Mouse (Mus musculus) heart, embryonic 11.5 days (tissue): ENCODE data around the gene Gm10073. TPM values are rescaled to one million over a fixed set of nuclear protein-coding genes. Genes with fewer than 3 reads are reported as not detected.
"Not testable (repeated sequence)": the region's sequence is repeated elsewhere in the genome, so short reads cannot be mapped to it uniquely, and the experiment has no call there.

ENCODE experiments used
- ATAC-seq: fragments of 200-750 bp; cut with Nextera tagmentation; replicated peaks from 2 replicates; pipeline ENCODE4 v1.8.0; 2017; ENCODE audit warnings: moderate library complexity; ENCODE audit not compliant: insufficient number of reproducible peaks, low FRiP score, low TSS enrichment
- H3K27ac ChIP-seq: fragments of 300-500 bp; sonication (generic); 2 replicates; pipeline ENCODE4 v1.5.1; 2014; ENCODE audit warnings: mild to moderate bottlenecking, low read depth, low read length
- H3K27me3 ChIP-seq: fragments of 300-500 bp; sonication (generic); 2 replicates; pipeline ENCODE4 v1.6.1; 2014; ENCODE audit warnings: mild to moderate bottlenecking, low read length, mixed read lengths; ENCODE audit not compliant: control insufficient read depth, insufficient read depth
- H3K36me3 ChIP-seq: fragments of 300-500 bp; sonication (generic); 2 replicates; pipeline ENCODE4 v1.6.1; 2014; ENCODE audit warnings: mild to moderate bottlenecking, low read length, moderate library complexity, mixed read lengths; ENCODE audit not compliant: control insufficient read depth, insufficient read depth
- H3K4me1 ChIP-seq: fragments of 300-500 bp; sonication (generic); 2 replicates; pipeline ENCODE4 v1.6.1; 2014; ENCODE audit warnings: low read length; ENCODE audit not compliant: control insufficient read depth, insufficient read depth
- H3K4me2 ChIP-seq: fragments of 300-500 bp; sonication (generic); 2 replicates; pipeline ENCODE4 v1.6.1; 2014; ENCODE audit warnings: mild to moderate bottlenecking, moderate library complexity
- H3K4me3 ChIP-seq: fragments of 300-500 bp; sonication (generic); 2 replicates; pipeline ENCODE4 v1.5.1; 2014; ENCODE audit warnings: low read depth, low read length
- H3K9ac ChIP-seq: fragments of 300-500 bp; sonication (generic); 2 replicates; pipeline ENCODE4 v1.6.1; 2014; ENCODE audit warnings: mild to moderate bottlenecking, low read depth, low read length, moderate library complexity
- H3K9me3 ChIP-seq: fragments of 300-500 bp; sonication (generic); replicated peaks from 2 replicates; pipeline ENCODE4 v1.6.1; 2016; ENCODE audit warnings: low read length; ENCODE audit not compliant: control insufficient read depth
- WGBS: fragments of 180-500 bp; shearing (Covaris S2); extraction: QIAGEN DNeasy Blood & Tissue Kit; methylation state at CpG from one replicate; pipeline ENCODE4 v1.1.7; 2014; ENCODE audit not compliant: insufficient replicate concordance; 5-methylcytosine and 5-hydroxymethylcytosine counted together
- polyA plus RNA-seq: library from polyadenylated mRNA; unstranded; fragments of >200 nt; fragmentation: Nextera tagmentation; extraction: Ambion mirVana; gene quantifications from 2 replicates; pipeline ENCODE4 v1.2.1, GENCODE M21; 2014

Gm10073 gene
- polyA plus RNA-seq, 1 experiment from 2014 or later, result 7.6 TPM

DNA sequence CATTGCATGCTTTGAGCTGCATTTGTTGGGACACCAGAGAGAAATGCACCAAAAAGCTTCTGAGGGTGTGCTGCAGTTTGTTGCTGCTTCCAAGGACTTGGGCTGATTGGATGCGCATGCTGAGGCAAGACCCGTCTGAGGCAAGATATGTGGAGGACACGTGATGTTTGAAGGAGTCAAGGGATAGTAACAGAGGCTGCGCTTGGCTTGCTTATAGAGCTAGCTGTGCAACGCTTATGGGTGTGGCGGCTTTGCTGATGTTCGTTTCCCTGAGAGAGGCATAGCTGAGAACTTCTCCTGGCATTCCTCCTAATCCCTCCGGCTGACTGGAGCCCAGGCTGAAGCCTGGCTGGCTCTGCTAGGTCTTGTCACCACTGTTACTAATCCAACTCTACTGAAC is 13.6 kb upstream of the Gm10073 start:
- no peak overlapping the region for H3K9ac ChIP-seq
- H3K4me2 ChIP-seq, result no peak overlapping the region
- no peak overlapping the region for H3K4me3 ChIP-seq
- H3K9me3 ChIP-seq, result no peaks in the 10 kb centered on the region
- no peaks in the 10 kb centered on the region for H3K4me1 ChIP-seq
- no peak overlapping the region for H3K27ac ChIP-seq
- H3K36me3 ChIP-seq, result no peaks in the 10 kb centered on the region
- ATAC-seq, result no peak
- 72% methylated on average over 8 of the region's 8 CpGs for WGBS
- no peaks in the 10 kb centered on the region for H3K27me3 ChIP-seq

DNA sequence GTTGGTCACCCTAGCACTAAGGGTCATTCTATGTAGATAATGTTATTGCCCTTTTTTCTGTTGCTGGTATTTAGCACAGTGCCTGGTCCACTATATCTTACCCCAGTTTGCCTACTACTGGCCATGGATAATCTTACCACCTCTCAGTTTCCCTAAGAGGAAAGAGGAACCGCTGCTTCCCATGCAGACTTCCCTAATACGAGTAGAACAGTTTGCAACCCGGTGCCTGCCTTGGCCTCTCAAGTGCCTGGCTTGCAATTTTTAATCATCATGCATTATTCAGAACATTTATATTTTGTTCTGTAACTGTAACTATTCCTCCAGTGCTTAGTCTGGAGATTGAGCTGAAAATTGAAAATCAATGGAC is 12.4 kb upstream of the Gm10073 start:
- no peak for ATAC-seq
- no peak overlapping the region for H3K4me3 ChIP-seq
- WGBS, result 83% methylated on average over 3 of the region's 3 CpGs
- H3K9me3 ChIP-seq, result no peaks in the 10 kb centered on the region
- H3K4me2 ChIP-seq, result no peak overlapping the region
- H3K4me1 ChIP-seq, result no peaks in the 10 kb centered on the region
- no peaks in the 10 kb centered on the region for H3K36me3 ChIP-seq
- no peaks in the 10 kb centered on the region for H3K27me3 ChIP-seq
- no peak overlapping the region for H3K27ac ChIP-seq
- H3K9ac ChIP-seq, result no peak overlapping the region

DNA sequence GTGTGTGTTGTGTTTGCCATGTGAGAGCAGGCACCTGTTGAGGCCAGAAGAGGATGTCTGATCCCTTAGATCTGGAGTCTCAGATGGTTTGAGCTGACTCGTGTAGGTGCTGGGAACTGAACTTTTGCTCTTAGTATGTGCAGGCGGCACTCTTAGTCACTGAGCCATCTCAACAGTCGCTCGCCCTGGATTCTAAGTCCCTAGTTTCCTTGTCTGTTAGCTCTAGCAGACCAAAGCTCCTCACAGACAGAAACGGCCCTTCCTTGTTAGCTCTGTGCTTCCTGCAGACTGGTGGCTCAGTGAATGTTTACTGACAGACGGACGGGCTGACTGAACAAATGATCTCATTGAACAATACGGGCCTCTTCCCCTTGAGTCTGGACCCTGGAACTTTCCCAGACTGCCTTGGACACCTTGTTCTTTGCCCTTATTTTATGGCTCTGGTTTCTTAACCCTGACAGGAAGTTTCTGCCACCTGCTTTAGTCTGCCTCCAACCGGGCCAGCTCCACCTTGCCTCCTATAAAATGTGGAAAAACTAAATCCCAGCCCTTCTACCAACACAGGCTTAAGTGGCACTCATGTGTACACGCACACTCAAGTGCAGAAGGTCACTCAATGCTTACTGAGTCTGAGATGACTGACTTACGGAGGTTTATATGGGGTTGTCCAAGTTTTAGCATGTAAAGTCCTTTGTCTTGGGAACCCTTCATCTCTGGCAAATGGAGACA is 11.8 kb upstream of the Gm10073 start:
- no peaks in the 10 kb centered on the region for H3K36me3 ChIP-seq
- H3K4me3 ChIP-seq, result no peak overlapping the region
- no peak overlapping the region for H3K9ac ChIP-seq
- H3K4me2 ChIP-seq, result no peak overlapping the region
- H3K27me3 ChIP-seq, result no peaks in the 10 kb centered on the region
- no peak for ATAC-seq
- no peaks in the 10 kb centered on the region for H3K9me3 ChIP-seq
- no peaks in the 10 kb centered on the region for H3K4me1 ChIP-seq
- H3K27ac ChIP-seq, result no peak overlapping the region
- 57% methylated on average over 11 of the region's 11 CpGs for WGBS

DNA sequence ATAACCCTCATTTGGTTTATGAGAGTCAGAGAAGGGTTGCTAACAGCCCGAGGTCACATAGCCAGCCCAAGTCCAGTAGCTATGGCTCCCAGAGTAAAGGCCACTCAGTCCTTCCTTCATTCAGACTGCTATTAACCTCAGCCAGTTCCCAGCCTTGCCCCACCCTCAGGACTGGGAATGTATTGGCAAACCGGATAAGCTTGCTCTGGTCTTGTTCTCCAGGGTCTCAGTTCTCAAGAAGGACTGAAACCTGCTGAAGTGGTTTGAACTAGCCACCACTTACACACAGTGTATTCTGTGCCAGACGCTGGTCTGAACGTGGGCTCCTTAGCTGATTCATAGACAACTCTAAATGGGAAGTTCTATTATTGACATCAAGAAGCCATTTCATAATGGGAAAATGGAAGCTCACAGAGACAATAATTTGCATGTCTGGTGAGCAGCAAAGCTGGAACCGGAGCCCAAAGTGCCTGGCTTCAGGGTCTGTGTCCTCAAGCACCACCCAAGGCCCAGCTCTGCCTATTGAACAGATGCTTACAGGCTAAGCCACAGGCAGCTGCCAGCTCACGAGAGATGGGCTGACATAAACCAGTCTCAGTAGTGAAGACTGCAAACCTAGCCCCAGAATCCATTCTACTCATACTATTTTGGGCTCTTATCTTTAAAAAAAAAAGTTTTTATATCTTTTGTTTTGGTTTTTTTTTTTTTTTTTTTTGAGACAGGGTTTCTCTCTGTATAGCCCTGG is 8.3 kb upstream of the Gm10073 start:
- no peaks in the 10 kb centered on the region for H3K9me3 ChIP-seq
- ATAC-seq, result no peak
- H3K4me3 ChIP-seq, result no peak overlapping the region
- no peak overlapping the region for H3K27ac ChIP-seq
- peaks cover 7% of the 10 kb centered on the region for H3K4me1 ChIP-seq
- no peaks in the 10 kb centered on the region for H3K27me3 ChIP-seq
- H3K4me2 ChIP-seq, result no peak overlapping the region
- WGBS, result 63% methylated on average over 6 of the region's 6 CpGs
- no peak overlapping the region for H3K9ac ChIP-seq
- no peaks in the 10 kb centered on the region for H3K36me3 ChIP-seq

DNA sequence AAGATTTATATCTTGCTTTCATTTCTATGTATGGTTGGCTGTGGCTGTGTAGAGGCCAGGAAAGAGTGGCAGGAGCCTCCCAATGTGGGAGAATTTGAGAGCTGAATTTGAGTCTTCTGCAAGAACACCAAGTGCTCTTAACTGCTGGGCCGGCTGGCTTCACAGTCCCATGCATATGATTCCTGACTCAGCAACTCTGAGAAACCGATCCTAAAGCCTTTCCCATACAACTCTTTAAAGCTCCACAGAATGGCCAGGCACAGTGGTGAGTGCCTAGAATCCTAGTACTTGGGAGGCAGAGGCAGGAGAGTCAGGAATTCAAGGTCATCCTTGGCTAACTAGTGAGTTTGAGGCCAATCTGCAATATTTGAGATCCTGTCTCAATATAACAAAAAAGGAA is 6.2 kb upstream of the Gm10073 start:
- Histone ChIP-seq H3K4me3 (no peak overlapping the region), H3K27me3 (no peaks in the 10 kb centered on the region), H3K36me3 (no peaks in the 10 kb centered on the region), H3K9ac (no peak overlapping the region), H3K27ac (no peak overlapping the region), H3K4me2 (no peak overlapping the region), H3K9me3 (no peaks in the 10 kb centered on the region), H3K4me1 (peaks cover 7% of the 10 kb centered on the region)
- no peak for ATAC-seq
- WGBS, result 74% methylated on average over 2 of the region's 2 CpGs

DNA sequence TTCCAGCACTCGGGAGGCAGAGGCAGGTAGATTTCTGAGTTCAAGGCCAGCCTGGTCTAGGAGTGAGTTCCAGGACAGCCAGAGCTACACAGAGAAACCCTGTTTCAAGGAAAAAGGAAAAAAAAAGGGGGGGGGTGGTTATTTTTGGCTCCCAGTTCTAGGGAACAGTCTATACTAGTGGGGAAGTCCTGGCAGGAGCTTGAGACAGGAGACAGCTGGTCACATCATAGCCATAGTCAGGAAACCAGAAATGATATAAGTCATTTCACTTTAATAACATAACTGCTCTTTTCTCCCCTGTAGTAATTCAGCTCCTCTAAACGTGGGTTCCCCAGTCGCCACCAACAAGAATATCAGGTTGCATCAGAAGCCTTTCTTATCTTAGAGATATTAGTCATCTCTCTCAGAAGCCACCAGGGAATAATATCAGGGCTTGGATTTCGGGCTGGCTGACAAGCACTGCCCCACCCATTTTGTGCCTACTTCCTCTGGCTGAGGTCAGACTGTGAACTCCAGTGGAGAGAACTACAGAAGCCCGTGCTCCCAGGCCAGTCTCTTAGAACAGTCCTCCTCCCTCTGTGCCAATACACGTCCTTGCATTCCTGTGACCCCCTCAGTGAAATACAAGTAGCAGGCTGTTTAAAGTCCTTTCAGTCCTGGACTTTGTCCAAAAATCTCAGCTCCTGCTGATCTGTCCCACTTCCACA is 3.7 kb upstream of the Gm10073 start:
- Histone ChIP-seq H3K27ac (no peak overlapping the region), H3K27me3 (no peaks in the 10 kb centered on the region), H3K4me2 (no peak overlapping the region)

DNA sequence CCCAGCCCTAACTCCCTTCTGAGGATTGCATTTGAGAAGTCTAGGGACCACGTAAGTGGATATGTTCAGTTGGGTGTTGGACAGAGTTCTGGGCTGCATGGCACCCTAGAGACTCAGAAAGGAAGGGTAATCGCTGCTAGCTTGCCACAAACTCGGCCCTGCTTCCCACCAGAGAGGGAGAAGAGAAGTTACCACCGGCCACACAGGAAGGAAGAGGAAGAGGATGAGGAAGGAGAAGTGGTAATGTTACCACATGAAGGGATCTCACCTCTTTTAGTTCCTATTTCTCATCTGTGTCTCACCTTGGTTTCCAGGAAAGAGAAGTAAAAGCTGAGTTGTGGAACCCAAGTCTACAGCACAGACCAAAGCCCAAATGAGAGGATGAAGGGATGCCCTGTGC is 1.0 kb upstream of the Gm10073 start:
- Histone ChIP-seq H3K4me1 (peaks cover 7% of the 10 kb centered on the region), H3K27me3 (no peaks in the 10 kb centered on the region), H3K4me2 (no peak overlapping the region), H3K9me3 (no peaks in the 10 kb centered on the region), H3K27ac (no peak overlapping the region), H3K36me3 (no peaks in the 10 kb centered on the region), H3K9ac (no peak overlapping the region), H3K4me3 (no peak overlapping the region)
- WGBS, result 75% methylated on average over 4 of the region's 4 CpGs
- no peak for ATAC-seq

More for the DNA sequence above, 3.7 kb upstream of the Gm10073 start:
- H3K9me3 ChIP-seq, result no peaks in the 10 kb centered on the region
- no peak overlapping the region for H3K9ac ChIP-seq
- no peaks in the 10 kb centered on the region for H3K36me3 ChIP-seq
- H3K4me3 ChIP-seq, result no peak overlapping the region
- peaks cover 7% of the 10 kb centered on the region for H3K4me1 ChIP-seq
- no peak for ATAC-seq
- WGBS, result 19% methylated on average over 6 of the region's 6 CpGs

DNA sequence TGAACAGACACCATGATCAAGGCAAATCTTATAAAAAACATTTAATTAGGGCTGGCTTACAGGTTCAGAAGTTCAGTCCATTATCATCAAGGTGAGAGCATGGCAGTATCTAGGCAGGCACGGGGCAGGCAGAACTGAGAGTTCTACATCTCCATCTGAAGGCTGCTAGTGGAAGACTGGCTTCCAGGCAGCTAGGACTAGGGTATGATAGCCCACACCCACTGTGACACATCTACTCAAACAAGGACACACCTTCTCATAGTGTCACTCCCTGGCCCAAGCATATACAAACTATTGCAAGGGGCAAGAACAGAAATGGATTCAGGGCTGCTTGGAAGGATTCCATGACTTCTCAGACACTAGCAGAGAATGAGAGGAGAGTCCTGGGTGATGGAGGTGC is 1.1 kb downstream of the Gm10073 start:
- H3K9ac ChIP-seq, H3K9me3 ChIP-seq, ATAC-seq, H3K4me3 ChIP-seq, H3K27ac ChIP-seq, H3K36me3 ChIP-seq, H3K4me1 ChIP-seq, H3K27me3 ChIP-seq, H3K4me2 ChIP-seq: not testable (repeated sequence)
- 55% methylated on average over 1 of the region's 1 CpGs for WGBS
